In the genomic region with DNA sequence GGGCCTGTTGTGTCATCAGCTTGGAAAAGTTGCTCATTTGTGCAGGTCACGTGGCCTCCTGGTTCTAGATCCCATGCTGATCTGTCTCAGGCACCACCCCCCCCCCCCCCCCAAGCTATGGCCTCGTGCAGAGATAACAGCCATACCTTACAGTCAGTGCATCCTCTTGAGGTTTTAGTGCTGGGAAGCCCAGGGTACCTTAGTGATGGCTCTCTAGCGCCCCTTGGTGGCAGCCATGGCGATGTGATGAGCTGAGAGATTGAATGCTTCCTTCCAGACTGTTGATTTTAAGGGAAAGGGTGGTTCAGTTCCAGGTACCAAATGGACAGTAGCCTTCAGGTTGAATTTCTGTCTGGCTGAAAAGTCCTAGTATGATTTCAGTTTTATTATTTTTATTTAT, we compare ENCODE assay signal across 7 mouse cellular contexts. TPM values are rescaled to one million over a fixed set of nuclear protein-coding genes. Genes with fewer than 3 reads are reported as not detected.
DNase-seq lines count a peak whose midpoint lies in the region; ATAC-seq lines count a peak whose summit lies in the region.

No protein-coding gene starts in this region.

- no peaks in the 10 kb centered on the region for H3K36me3 ChIP-seq in hindbrain, embryonic 11.5 days (ENCODE audit: control insufficient read depth, insufficient read depth, low read length)

- WGBS in hindbrain, embryonic 11.5 days, result 6% methylated on average over 4 of the region's 4 CpGs

- no peak overlapping the region for H3K4me2 ChIP-seq in hindbrain, embryonic 11.5 days (replicated peaks; ENCODE audit: low read depth, low read length)

- peak; percentile 77 for DNase-seq in cerebellum, adult 8-10 months
- peak; percentile 79 for DNase-seq in forelimb bud, embryonic 11.5 days (ENCODE audit: low read depth, low spot score)
- peak; percentile 84 for DNase-seq in hindbrain, embryonic 11.5 days (ENCODE audit: low spot score)
- DNase-seq in layer of hippocampus, adult 9-10 months (ENCODE audit: low spot score), result peak; percentile 37
- peak; percentile 83 for DNase-seq in lung, postnatal 10 days
- peak; percentile 71 to 82 for DNase-seq in right cerebral cortex, adult 2 months (ENCODE audit: low spot score in 2 of 2)

- no peak overlapping the region for H3K4me3 ChIP-seq in hindbrain, embryonic 11.5 days (ENCODE audit: low read depth, low read length)

- no peaks in the 10 kb centered on the region for H3K4me1 ChIP-seq in hindbrain, embryonic 11.5 days (replicated peaks; ENCODE audit: control insufficient read depth, insufficient read depth, low read length)

- no peaks in the 10 kb centered on the region for H3K27me3 ChIP-seq in hindbrain, embryonic 11.5 days (ENCODE audit: control insufficient read depth, insufficient read depth, low read length)

- no peaks in the 10 kb centered on the region for H3K9me3 ChIP-seq in hindbrain, embryonic 11.5 days (ENCODE audit: control insufficient read depth, low read length)

- H3K27ac ChIP-seq in hindbrain, embryonic 11.5 days (ENCODE audit: low read depth, low read length), result no peak overlapping the region

- no peak overlapping the region for H3K9ac ChIP-seq in hindbrain, embryonic 11.5 days (ENCODE audit: low read depth, low read length)

- ATAC-seq in activated CD4-positive, CD25-positive, alpha-beta regulatory T cell, adult 4 months, result peak; percentile 61
- peak; percentile 38; the same call in 1 of the 2 replicates for ATAC-seq in hindbrain, embryonic 11.5 days (ENCODE audit: low FRiP score)

RNA-seq across cellular contexts. Expression of gene Ryk, which starts 32.2 kb away (rescaled TPM):
- 1 to 10 TPM in 1 of 2 experiments, under 1 TPM in 1; 0.95 to 1.2 TPM for polyA plus RNA-seq in activated CD4-positive, CD25-positive, alpha-beta regulatory T cell, adult 4 months (2017; shearing (Covaris generic))
- 25.3 and 26.5 TPM in 2 replicates for polyA plus RNA-seq in hindbrain, embryonic 11.5 days (2014; fragmentation: Nextera tagmentation; extraction: Ambion mirVana)

Comparison
In these comparisons a context has a peak if more than half of its experiments do, and no peak if none do; other contexts are left out.
1. RNA of gene Ryk, which starts 32.2 kb away (polyA plus RNA-seq): 25.3 to 26.5 TPM in hindbrain, embryonic 11.5 days; 0.95 to 1.2 TPM in activated CD4-positive, CD25-positive, alpha-beta regulatory T cell, adult 4 months; every median in the first group is over 10 times any median in the second.
2. Peak in every context shown above with its lines, with median percentiles within 50 percentile points of each other: DNase-seq.